Mouse (Mus musculus): ENCODE measurements around the gene Spa17.

GRCm38 (mm10) chr9:37554838-37555748 is 58.4 kb downstream of the Spa17 start, which contains the start of gene Siae:
- no peak for TF ChIP-seq POLR2A (IDR thresholded peaks at IDR 0.05; ENCODE audit: control insufficient read depth, extremely low read depth, insufficient read depth, low read length, poor library complexity)
- TF ChIP-seq CTCF (IDR thresholded peaks at IDR 0.05; ENCODE audit: borderline replicate concordance, control insufficient read depth, extremely low read depth, insufficient read depth, low read length, poor library complexity): no peak
